Comparison of ENCODE assay signal across 21 mouse cellular contexts in the genomic region with DNA sequence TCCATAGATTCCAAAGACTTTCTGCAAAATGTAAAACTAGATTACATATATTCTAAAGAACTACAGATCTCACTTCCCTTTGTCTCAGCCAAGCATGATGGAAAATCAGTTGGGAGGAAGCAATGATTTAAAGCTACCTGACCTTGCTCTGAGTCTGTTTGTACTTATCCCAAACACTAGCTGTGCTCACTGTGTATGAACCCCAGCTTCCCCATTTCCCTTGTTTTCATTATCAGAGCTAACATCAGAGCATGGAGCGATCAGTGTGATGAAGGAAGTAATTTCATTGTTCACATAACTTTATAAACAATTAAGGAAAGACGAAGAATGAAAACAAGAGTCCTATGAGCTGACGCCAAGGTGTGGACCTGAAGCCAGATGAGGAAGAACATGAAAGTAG.
DNase-seq lines count a peak whose midpoint lies in the region; ATAC-seq and TF ChIP-seq lines count a peak whose summit lies in the region.
"Had no signal": no experiment of that assay in that cellular context is flagged by ENCODE, and none has a peak within 500 bp of the region (broad histone marks: within the 10 kb centered on the region; RNA-seq: fewer than 3 reads in every experiment).

No protein-coding gene starts in this region.

- TF ChIP-seq EP300 in CH12.LX (IDR thresholded peaks at IDR 0.05; ENCODE audit: low read length), result 0 out of 2 replicates have a peak, but pooled peaks have one; percentile 19

- H3K4me2 ChIP-seq in lung, embryonic 16.5 days (ENCODE audit: low read depth, low read length), result no peak overlapping the region
- no peak overlapping the region for H3K4me2 ChIP-seq in CH12.LX (ENCODE audit: insufficient read depth, low read depth, poor library complexity, severe bottlenecking)
- H3K4me2 ChIP-seq: embryonic facial prominence, embryonic 12.5 days; forebrain, embryonic 13.5 days; forebrain, embryonic 15.5 days had no signal

- peak; percentile 70 for ATAC-seq in lung, embryonic 16.5 days (ENCODE audit: low read depth)
- peak; percentile 13; the same call in 1 of the 2 replicates for ATAC-seq in granulocyte monocyte progenitor cell, adult 5-6 weeks (replicated peaks; ENCODE audit: poor library complexity, severe bottlenecking)
- ATAC-seq: activated CD4-positive, CD25-positive, alpha-beta regulatory T cell, adult 4 months; forebrain, embryonic 13.5 days; forebrain, embryonic 15.5 days; Patski had no signal

- no peak for TF ChIP-seq POLR2A in CH12.LX (IDR thresholded peaks at IDR 0.05; ENCODE audit: low read depth, low read length)

- no peak overlapping the region for H3K4me3 ChIP-seq in lung, embryonic 16.5 days (ENCODE audit: low read length)
- H3K4me3 ChIP-seq in CH12.LX (replicated peaks in 1 of 3; ENCODE audit: low read depth in 2 of 3, low read length in 2 of 3, poor library complexity in 1 of 3), result no peak overlapping the region
- H3K4me3 ChIP-seq: embryonic facial prominence, embryonic 10.5 days; embryonic facial prominence, embryonic 12.5 days; forebrain, embryonic 13.5 days; forebrain, embryonic 15.5 days had no signal

- no peaks in the 10 kb centered on the region for H3K79me2 ChIP-seq in CH12.LX (replicated peaks; ENCODE audit: control insufficient read depth, extremely low read depth, insufficient read depth, poor library complexity, severe bottlenecking)

- H3K9ac ChIP-seq in lung, embryonic 16.5 days (ENCODE audit: low read length), result no peak overlapping the region
- H3K9ac ChIP-seq in CH12.LX (ENCODE audit: insufficient read depth, low read depth), result no peak overlapping the region
- H3K9ac ChIP-seq: embryonic facial prominence, embryonic 12.5 days; forebrain, embryonic 13.5 days; forebrain, embryonic 15.5 days had no signal

- no peaks in the 10 kb centered on the region for H3K4me1 ChIP-seq in lung, embryonic 16.5 days (replicated peaks; ENCODE audit: control insufficient read depth, insufficient read depth, low read length)
- H3K4me1 ChIP-seq in CH12.LX (ENCODE audit: control insufficient read depth in 1 of 2, insufficient read depth in 2 of 2), result peaks cover 5 to 21% of the 10 kb centered on the region in 2 experiments; a peak in 3 of 4 replicates
- H3K4me1 ChIP-seq: embryonic facial prominence, embryonic 10.5 days; embryonic facial prominence, embryonic 12.5 days; forebrain, embryonic 13.5 days; forebrain, embryonic 15.5 days had no signal

- dilution Hi-C loops in CH12.LX (cut with MboI; ENCODE audit: extremely low pct_ligation_motif_present, extremely low pct_unique_long_range_greater_than_20kb, low sequenced_read_pairs), result no loop called here

- H3K36me3 ChIP-seq in lung, embryonic 16.5 days (ENCODE audit: control insufficient read depth, insufficient read depth, low read length), result peaks cover 4% of the 10 kb centered on the region
- H3K36me3 ChIP-seq in CH12.LX (replicated peaks in 1 of 2; ENCODE audit: control insufficient read depth in 1 of 2, insufficient read depth in 1 of 2, low read length in 1 of 2), result peaks cover 6 to 35% of the 10 kb centered on the region in 2 experiments
- H3K36me3 ChIP-seq: forebrain, embryonic 15.5 days; G1E had no signal

- no peak for DNase-seq in lung, adult 18-20 months
- no peak for DNase-seq in CH12.LX (ENCODE audit: extremely low read depth)
- DNase-seq in thymus, postnatal 14 days, result no peak
- DNase-seq in spleen, postnatal 36 days (ENCODE audit: low spot score in 2 of 2), result no peak
- DNase-seq: adrenal gland, adult 8-10 months; adrenal gland, postnatal 14 days; adrenal gland, postnatal 36 days; cerebellum, adult 11-12 months; cerebellum, adult 2 months; cerebellum, adult 9-10 months; cerebellum, postnatal 10 days; cerebellum, postnatal 25 days had no signal

- no peak for TF ChIP-seq RAD21 in CH12.LX (IDR thresholded peaks at IDR 0.05; ENCODE audit: low read depth, low read length)

- TF ChIP-seq CTCF in CH12.LX (conservative IDR thresholded peaks at IDR 0.05 in 1 of 2, IDR thresholded peaks at IDR 0.05 in 1 of 2; ENCODE audit: low read depth in 2 of 2, low read length in 2 of 2), result no peak

- in situ Hi-C loops in CH12.LX (cut with MboI; ENCODE audit: low pct_ligation_motif_present, low pct_unique_long_range_greater_than_20kb, low sequenced_read_pairs), result no loop called here

- H3K9me3 ChIP-seq in lung, embryonic 16.5 days (ENCODE audit: control insufficient read depth, low read length), result no peaks in the 10 kb centered on the region
- H3K9me3 ChIP-seq in CH12.LX (replicated peaks; ENCODE audit: low read length), result no peaks in the 10 kb centered on the region
- H3K9me3 ChIP-seq: embryonic facial prominence, embryonic 10.5 days; embryonic facial prominence, embryonic 12.5 days; forebrain, embryonic 13.5 days; forebrain, embryonic 15.5 days had no signal

- no peak overlapping the region for H3K27ac ChIP-seq in lung, embryonic 16.5 days (ENCODE audit: low read length)
- no peak overlapping the region for H3K27ac ChIP-seq in CH12.LX (ENCODE audit: insufficient read depth, low read depth)
- H3K27ac ChIP-seq: embryonic facial prominence, embryonic 10.5 days; embryonic facial prominence, embryonic 12.5 days; forebrain, embryonic 13.5 days; forebrain, embryonic 15.5 days had no signal

- no peaks in the 10 kb centered on the region for H3K27me3 ChIP-seq in lung, embryonic 16.5 days (ENCODE audit: control insufficient read depth, insufficient read depth, low read depth, low read length)
- H3K27me3 ChIP-seq in CH12.LX (replicated peaks), result no peaks in the 10 kb centered on the region
- H3K27me3 ChIP-seq: embryonic facial prominence, embryonic 12.5 days; forebrain, embryonic 13.5 days; forebrain, embryonic 15.5 days; Patski had no signal

- 75% methylated on average over 3 of the region's 3 CpGs for WGBS in lung, embryonic 16.5 days

TF ChIP-seq in CH12.LX, 34 proteins besides CTCF, POLR2A, EP300 and RAD21:
- TF ChIP-seq CHD1 (IDR thresholded peaks at IDR 0.05; ENCODE audit: low read depth, low read length) (no peak), MAX (IDR thresholded peaks at IDR 0.05; ENCODE audit: low read length) (no peak), TBP (conservative IDR thresholded peaks at IDR 0.05; ENCODE audit: low read depth, low read length) (no peak), POLR2AphosphoS2 (IDR thresholded peaks at IDR 0.05; ENCODE audit: low read depth, low read length) (no peak), SMC3 (IDR thresholded peaks at IDR 0.05; ENCODE audit: low read depth, low read length) (no peak), PAX5 (IDR thresholded peaks at IDR 0.05; ENCODE audit: low read length) (no peak), CHD2 (IDR thresholded peaks at IDR 0.05; ENCODE audit: low read length) (no peak), HCFC1 (IDR thresholded peaks at IDR 0.05; ENCODE audit: low read depth, low read length) (no peak), MAZ (IDR thresholded peaks at IDR 0.05; ENCODE audit: low read depth, low read length) (no peak), NRF1 (IDR thresholded peaks at IDR 0.05; ENCODE audit: low read depth, low read length) (no peak), TCF12 (IDR thresholded peaks at IDR 0.05; ENCODE audit: low read depth, low read length) (no peak)
